Mouse (Mus musculus): ENCODE data around the gene Unc5b. TPM values are rescaled to one million over a fixed set of nuclear protein-coding genes. Genes with fewer than 3 reads are reported as not detected.
"Not testable (repeated sequence)": the region's sequence is repeated elsewhere in the genome, so short reads cannot be mapped to it uniquely, and the experiment has no call there.

Unc5b gene
- total RNA-seq, 2 experiments from 2014 or later, result not detected

- peak; percentile 90 for ATAC-seq (replicated peaks; ENCODE audit: poor library complexity, severe bottlenecking)
These were observed 71.0 kb downstream of the Unc5b start for GRCm38 (mm10) chr10:60760377-60760776.

GRCm38 (mm10) chr10:60756992-60757391 lies 74.4 kb downstream of the Unc5b start:
- peak; percentile 21; the same call in 1 of the 2 replicates for ATAC-seq (replicated peaks; ENCODE audit: poor library complexity, severe bottlenecking)

GRCm38 (mm10) chr10:60756146-60756545 lies 75.2 kb downstream of the Unc5b start:
- no peak for ATAC-seq (replicated peaks; ENCODE audit: poor library complexity, severe bottlenecking)

GRCm38 (mm10) chr10:60753941-60754340 lies 77.4 kb downstream of the Unc5b start:
- no peak for ATAC-seq (replicated peaks; ENCODE audit: poor library complexity, severe bottlenecking)

DNA sequence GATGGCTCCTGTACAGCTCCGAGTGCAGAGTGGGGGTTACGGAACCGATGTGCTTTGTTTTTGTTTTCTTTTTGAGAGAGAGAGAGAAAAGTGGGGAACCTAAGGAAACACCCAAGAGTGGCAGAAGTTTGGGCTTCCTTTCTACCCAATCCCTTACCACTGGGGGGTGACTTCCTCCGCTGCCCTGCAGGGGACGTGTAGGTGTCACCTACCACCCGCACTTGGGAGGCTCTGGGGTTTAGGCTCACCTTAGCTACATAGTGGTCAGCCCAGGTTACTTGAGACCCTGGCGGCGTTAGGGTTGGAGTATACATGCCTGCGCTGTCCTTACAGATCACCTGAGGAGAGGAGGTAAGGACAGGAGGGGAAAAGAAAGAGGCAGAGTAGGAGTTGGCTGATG lies 78.1 kb downstream of the Unc5b start:
- ATAC-seq (replicated peaks; ENCODE audit: poor library complexity, severe bottlenecking), result no peak

GRCm38 (mm10) chr10:60752040-60753020 lies 79.1 kb downstream of the Unc5b start, which contains the start of gene Slc29a3:
Slc29a3 (minus strand) TSS chr10:60752794.
- ATAC-seq (replicated peaks; ENCODE audit: poor library complexity, severe bottlenecking), result peak; percentile 94

GRCm38 (mm10) chr10:60747667-60748212 lies 83.6 kb downstream of the Unc5b start:
- ATAC-seq (replicated peaks; ENCODE audit: poor library complexity, severe bottlenecking), result no peak

- ATAC-seq (replicated peaks; ENCODE audit: poor library complexity, severe bottlenecking), result no peak
These were observed 84.9 kb downstream of the Unc5b start for GRCm38 (mm10) chr10:60746512-60746911.

DNA sequence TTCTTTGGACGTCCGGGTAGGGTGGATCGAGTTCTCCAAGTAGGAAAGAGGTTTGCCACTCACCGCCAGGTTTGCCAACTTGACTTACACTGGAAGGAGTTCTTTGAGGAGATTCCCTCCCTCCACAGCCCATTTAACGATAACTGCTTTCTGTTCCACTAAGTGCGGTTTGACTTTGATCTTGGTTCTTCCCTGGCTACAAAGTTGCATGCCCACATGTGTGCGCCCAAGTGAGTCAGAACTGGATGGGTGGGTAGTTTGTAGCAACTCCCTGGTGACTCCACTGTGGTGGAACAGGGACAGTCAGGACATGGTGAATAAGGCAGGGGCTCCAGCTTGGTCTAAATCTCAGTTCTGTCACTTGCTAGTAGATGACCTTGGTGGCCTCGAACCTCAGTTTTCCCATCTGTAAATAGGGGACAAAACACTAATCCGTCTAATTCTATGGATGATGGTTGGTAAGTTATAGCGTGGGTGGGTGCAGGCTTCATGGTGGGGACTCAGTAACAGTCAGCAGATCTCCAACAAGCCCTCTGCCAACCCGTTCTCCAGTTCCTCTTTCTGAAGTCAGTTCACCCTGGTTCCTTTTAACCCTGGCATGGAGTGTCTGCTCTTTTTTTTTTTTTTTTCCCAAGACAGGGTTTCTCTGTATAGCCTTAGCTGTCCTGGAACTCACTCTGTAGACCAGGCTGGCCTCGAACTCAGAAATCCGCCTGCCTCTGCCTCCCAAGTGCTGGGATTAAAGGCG lies 86.7 kb downstream of the Unc5b start:
- peak; percentile 74 for ATAC-seq (replicated peaks; ENCODE audit: poor library complexity, severe bottlenecking)

DNA sequence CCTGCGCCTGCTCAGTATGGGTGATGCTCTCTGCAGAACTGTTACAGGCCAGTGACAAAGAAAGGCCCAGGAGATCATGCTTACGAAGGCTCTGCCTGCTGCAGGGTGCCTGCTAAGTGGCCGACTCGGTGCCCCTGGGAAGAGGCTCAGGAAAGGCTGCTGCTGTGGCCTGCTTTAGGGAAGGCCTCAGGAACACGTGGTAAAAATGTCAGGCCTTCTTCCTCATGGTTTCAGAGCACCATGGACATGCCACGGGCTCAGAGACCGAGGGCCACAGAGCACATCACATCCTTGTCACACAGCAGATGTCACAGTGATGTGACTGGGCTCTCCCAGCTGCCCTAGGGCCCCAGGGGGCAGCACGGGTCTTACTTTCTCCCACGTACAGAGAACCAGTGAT lies 87.7 kb downstream of the Unc5b start:
- no peak for ATAC-seq (replicated peaks; ENCODE audit: poor library complexity, severe bottlenecking)

DNA sequence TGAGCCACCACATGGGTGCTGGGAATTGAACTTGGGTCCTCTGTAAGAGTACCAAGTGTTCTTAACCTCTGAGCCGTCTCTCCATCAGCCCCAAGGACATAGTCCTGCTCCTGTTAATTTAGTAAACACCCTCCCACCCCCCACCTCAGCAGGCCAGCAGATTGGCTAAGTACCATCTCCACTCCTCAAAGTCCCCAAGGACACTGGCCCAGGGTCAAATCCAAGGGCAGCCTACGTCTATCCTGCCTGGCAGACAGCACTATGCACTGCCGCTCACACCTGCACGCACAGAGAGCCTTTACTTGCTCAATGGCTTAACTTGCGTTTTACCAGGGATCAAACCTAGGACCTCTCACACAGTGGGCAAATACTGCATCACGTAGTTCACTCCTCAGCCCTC lies 88.4 kb downstream of the Unc5b start:
- no peak for ATAC-seq (replicated peaks; ENCODE audit: poor library complexity, severe bottlenecking)

DNA sequence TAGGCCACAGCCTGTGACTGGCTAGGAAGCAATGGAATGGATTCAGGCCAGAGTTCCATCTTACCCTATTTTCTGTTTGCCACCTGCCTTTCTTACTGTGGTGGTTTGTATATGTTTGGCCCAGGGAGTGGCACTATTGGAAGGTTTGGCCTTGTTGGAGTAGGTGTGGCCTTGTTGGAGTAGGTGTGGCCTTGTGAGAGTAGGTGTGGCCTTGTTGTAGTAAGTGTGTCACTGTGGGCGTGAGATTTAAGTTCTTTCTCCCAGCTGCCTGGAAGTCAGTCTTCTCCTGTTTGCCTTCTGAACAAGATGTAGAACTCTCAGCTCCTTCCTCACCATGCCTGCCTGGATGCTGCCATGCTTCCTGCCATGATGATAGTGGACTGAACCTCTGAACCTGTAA lies 89.1 kb downstream of the Unc5b start:
- not testable (repeated sequence) for ATAC-seq (replicated peaks; ENCODE audit: poor library complexity, severe bottlenecking)

DNA sequence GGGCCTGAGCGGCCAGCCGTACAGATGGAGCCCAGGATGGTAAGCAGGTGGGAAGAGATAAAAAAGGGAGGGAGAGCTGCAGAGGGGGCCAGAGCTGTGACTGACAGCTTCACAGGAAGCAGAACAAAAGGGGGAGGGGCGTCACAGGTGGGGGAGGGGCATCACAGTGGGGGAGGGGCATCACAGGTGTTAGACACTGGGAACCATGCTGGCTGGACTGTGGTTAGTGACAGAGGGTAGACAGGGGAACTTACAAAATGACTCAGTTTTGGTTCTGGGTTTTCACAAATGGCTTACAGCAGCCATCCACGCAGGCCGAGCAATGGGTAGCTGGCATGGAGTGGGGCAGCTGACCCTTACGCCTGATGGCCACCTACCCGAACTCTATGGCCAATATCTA lies 89.9 kb downstream of the Unc5b start:
- ATAC-seq (replicated peaks; ENCODE audit: poor library complexity, severe bottlenecking), result peak; percentile 26

GRCm38 (mm10) chr10:60739619-60740363 lies 91.6 kb downstream of the Unc5b start:
- peak; percentile 63 for ATAC-seq (replicated peaks; ENCODE audit: poor library complexity, severe bottlenecking)

GRCm38 (mm10) chr10:60737886-60738640 lies 93.3 kb downstream of the Unc5b start:
- ATAC-seq (replicated peaks; ENCODE audit: poor library complexity, severe bottlenecking), result peak; percentile 57

- ATAC-seq (replicated peaks; ENCODE audit: poor library complexity, severe bottlenecking), result no peak
These were observed 94.1 kb downstream of the Unc5b start for GRCm38 (mm10) chr10:60737169-60737728.

- no peak for ATAC-seq (replicated peaks; ENCODE audit: poor library complexity, severe bottlenecking)
These were observed 95.6 kb downstream of the Unc5b start for GRCm38 (mm10) chr10:60735737-60736136.

GRCm38 (mm10) chr10:60733471-60733870 lies 97.9 kb downstream of the Unc5b start:
- no peak for ATAC-seq (replicated peaks; ENCODE audit: poor library complexity, severe bottlenecking)

GRCm38 (mm10) chr10:60732397-60732861 lies 99.0 kb downstream of the Unc5b start:
- ATAC-seq (replicated peaks; ENCODE audit: poor library complexity, severe bottlenecking), result no peak
